Mouse (Mus musculus) heart, adult 18-20 months (tissue): ENCODE data around the gene Hoxb4. TPM values are rescaled to one million over a fixed set of nuclear protein-coding genes. Genes with fewer than 3 reads are reported as not detected.

ENCODE experiments used
- DNase-seq, 2 experiments: peaks; one replicate each; pipeline ENCODE4 v3.0.0; 2021 to 2022; ENCODE audit warnings: mixed read lengths in 1 of 2
- long read RNA-seq, 2 experiments: library from polyadenylated mRNA; stranded (forward); transcript quantifications; one replicate each; pipeline ENCODE4 v2.0.0; 2021
- total RNA-seq, 2 experiments: library from RNA; stranded (reverse); gene quantifications; 2 replicates each; pipeline ENCODE4 v1.2.3; 2021

Hoxb4 gene
- total RNA-seq: under 1 TPM; 0.62 to 0.64 TPM
- long read RNA-seq, experiment 1: 0 reads
- long read RNA-seq, experiment 2: 0 reads

GRCm38 (mm10) chr11:96317608-96318367 lies at the start of gene Hoxb4:
Gene Hoxb4 (plus strand): TSS chr11:96318267.
- DNase-seq: no peak

GRCm38 (mm10) chr11:96269869-96270268 lies 48.2 kb upstream of the Hoxb4 start:
- DNase-seq: peak in 1 of 2 experiments; percentile 40

GRCm38 (mm10) chr11:96270996-96271540 lies 47.0 kb upstream of the Hoxb4 start, which contains the start of gene Hoxb9:
Gene Hoxb9 (plus strand): TSS chr11:96271457.
- DNase-seq: no peak

- no peak for DNase-seq
Observed at GRCm38 (mm10) chr11:96271541-96272011, 46.5 kb upstream of the Hoxb4 start.

GRCm38 (mm10) chr11:96272024-96272921 lies 45.8 kb upstream of the Hoxb4 start:
- DNase-seq: no peak

DNA sequence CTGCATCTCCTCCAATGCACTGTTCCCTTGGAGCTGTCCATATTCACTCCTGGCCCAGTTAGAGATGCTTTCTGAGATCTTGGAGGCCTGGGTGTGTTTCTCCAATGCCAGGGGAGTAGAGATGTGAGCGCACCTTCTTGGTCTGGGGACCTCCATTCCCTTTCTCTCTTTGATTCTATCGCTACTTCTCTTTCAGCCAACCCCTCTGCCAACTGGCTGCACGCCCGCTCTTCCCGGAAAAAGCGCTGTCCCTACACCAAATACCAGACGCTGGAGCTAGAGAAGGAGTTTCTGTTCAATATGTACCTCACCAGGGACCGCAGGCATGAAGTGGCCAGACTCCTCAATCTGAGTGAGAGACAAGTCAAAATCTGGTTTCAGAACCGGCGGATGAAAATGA lies 43.6 kb upstream of the Hoxb4 start:
- DNase-seq: no peak

- no peak for DNase-seq
Observed at GRCm38 (mm10) chr11:96275896-96276295, 42.2 kb upstream of the Hoxb4 start.

- no peak for DNase-seq
Observed at GRCm38 (mm10) chr11:96277151-96278044, 40.7 kb upstream of the Hoxb4 start.

DNA sequence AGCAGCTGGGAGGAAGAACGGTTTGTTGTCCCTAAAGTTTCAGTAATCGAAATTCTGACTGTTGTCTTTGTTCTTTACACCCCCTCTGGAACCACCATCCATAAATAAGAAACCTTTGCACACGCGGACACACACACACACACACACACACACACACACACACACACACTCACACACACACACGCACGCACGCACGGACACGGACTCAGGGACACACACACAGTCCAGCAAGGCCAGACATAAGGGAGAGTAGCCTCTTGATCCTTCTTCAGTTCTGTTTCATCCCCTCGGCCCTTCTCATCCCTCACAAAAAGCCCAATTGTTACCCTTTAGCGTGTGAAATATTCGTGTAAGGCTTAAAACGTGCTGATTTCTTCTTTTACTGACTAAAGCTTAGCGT lies 39.7 kb upstream of the Hoxb4 start:
- DNase-seq: no peak

- peak; percentile 79 to 90 for DNase-seq
Observed at GRCm38 (mm10) chr11:96278773-96279172, 39.3 kb upstream of the Hoxb4 start.

- DNase-seq: no peak
Observed at GRCm38 (mm10) chr11:96279421-96280233, 38.4 kb upstream of the Hoxb4 start.

GRCm38 (mm10) chr11:96280399-96281378 lies 37.4 kb upstream of the Hoxb4 start:
- no peak for DNase-seq

DNA sequence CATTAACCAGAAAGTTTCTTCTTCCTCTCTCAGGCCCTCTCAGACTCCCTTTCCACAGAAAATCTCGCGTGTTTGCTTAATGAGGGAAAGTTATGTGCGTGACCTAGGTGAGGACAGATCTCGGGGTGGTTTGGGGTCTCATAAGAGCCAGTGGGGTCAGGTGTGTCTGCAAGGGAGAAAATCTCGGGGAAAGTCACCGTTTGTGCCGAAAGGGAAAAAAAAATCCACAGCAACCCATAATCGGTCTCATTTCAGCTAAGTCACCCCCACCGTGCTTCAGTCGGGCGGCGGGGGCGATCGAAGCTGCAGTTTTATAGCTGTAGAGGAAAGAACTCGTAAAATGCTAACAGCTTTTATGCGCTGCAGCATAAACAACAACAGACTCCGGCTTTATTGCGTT lies 36.7 kb upstream of the Hoxb4 start:
- no peak for DNase-seq

DNA sequence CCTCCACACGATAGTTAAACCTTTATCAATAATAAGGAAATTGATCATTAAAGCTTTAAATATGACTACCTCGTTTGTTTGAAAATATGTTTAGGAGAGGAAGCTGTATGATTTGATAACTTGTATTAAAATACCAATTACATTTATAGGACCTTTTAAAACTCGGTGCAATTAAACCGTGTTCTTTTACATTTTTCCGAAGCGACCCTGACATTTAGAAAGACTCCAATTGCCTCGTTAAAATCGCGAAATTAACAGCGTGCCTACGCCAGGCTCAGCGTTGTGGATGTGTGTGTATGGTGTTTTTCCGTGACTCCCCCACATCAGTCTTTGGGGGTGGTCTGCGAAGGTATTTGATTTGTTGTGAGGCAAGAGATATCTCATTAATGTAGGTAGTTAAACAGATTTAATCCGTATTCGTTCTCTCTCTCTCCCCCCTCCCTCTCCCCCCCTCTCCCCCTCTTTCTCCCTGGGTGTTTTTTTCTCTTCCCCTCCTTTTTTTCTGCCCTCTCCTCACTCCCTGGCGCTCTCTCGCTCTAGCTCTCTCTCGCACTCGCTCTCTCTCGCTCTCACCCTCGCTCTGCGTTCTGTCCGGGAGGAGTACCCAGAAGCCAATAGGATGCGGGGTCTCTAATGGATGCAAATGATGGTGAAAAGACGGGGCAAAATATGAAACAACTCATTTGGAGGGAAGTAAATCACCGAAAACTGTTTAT lies 36.1 kb upstream of the Hoxb4 start, which contains the start of gene Hoxb8:
TSS of gene Hoxb8 (plus strand) at position 51 of the 716 bp plus-strand sequence.
- DNase-seq: no peak

- no peak for DNase-seq
Observed at GRCm38 (mm10) chr11:96282795-96283430, 35.2 kb upstream of the Hoxb4 start.

DNA sequence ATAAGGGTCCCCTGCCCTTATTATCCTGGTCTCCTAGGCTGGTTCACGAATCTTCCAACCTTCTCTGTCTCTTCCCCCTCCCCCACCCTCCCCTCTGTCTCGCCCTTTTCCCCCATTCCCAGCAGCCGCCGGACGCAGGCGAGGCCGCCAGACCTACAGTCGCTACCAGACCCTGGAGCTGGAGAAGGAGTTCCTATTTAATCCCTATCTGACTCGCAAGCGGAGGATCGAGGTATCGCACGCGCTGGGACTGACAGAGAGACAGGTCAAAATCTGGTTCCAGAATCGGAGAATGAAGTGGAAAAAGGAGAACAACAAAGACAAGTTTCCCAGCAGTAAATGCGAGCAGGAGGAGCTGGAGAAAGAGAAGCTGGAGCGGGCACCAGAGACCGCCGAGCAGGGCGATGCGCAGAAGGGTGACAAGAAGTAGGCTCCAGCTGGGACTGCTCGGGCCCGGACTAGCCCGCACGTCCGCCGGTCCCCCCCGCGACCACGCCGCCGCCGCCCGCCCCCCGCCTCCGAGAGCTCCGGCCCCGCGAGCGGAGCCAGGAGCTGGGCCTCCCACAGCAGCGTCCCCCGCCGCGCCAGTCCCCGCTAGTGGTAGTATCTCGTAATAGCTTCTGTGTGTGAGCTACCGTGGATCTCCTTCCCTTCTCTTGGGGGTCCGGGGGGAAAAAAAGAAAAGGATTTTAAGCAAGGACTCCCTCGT lies 33.9 kb upstream of the Hoxb4 start:
- peak in 1 of 2 experiments; percentile 47 for DNase-seq
